Mouse (Mus musculus): ENCODE measurements around the gene Slc30a4. TPM values are rescaled to one million over a fixed set of nuclear protein-coding genes. Genes with fewer than 3 reads are reported as not detected.

The Slc30a4 gene
- polyA plus RNA-seq (2012; ENCODE audit: low replicate concordance): 0.55 and 0.69 TPM in 2 replicates

DNA sequence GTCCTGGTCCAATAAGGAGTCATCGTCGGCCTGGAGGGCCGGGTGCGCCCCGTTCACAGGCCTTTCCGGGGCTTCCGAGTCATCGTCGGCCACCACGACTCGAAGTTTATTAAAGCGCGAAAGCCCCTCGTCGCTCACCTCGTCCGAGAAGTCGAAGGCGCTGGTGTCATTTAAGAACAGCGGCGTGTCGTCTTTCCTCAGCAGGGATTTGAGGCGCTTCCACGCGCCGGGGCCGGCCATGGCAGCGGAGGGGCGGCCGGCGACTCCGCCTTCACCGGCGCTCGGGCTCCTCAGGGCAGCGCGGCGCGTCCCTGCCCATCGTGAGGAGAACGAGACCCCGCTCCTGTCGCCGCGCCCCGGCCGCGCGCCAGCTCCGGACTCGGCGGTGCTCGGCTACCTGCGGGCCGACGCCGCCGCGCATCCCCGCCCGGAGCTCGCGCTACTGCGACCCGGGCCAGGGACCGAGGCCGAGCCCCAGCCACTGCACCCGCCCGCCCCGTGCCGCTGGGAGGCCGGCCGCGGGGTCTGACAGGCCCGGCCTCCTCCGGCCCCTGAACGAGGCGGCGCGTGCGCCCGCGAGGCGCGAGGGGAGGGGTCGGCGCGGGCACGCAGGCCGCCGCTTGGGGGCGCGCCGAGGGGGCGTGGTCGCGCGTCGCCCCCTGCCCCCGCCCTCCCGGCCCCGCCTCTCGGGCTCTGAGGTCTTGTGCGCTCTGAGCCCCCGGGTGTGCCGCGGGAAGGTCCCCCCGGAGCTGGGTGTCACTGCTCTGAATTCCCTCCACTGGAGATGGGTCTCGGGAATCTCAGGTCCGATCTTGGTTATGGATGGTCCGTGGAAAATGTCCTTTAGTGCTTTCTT, at the start of gene Slc30a4:
TSS of gene Slc30a4 (minus strand) at position 483 of the 856 bp plus-strand sequence.

GRCm38 (mm10) chr2:122737894-122738830, 35.7 kb upstream of the Slc30a4 start, which contains the start of gene Bloc1s6:
Gene Bloc1s6 (plus strand): TSS chr2:122738503.

GRCm38 (mm10) chr2:122636686-122637085, 65.8 kb downstream of the Slc30a4 start, which contains the start of gene AA467197:
Gene AA467197 (plus strand): TSS chr2:122636986.

Other genes with a start within 250 kb of the Slc30a4 start
- gene Gm14085, start 217.7 kb downstream of the Slc30a4 start, polyA plus RNA-seq (2012; ENCODE audit: low replicate concordance): not detected in 2 replicates
- 5.1 and 8.3 TPM in 2 replicates for gene Gatm, start 91.4 kb downstream of the Slc30a4 start, polyA plus RNA-seq (2012; ENCODE audit: low replicate concordance)
- not detected in 2 replicates for gene AA467197, start 65.7 kb downstream of the Slc30a4 start, polyA plus RNA-seq (2012; ENCODE audit: low replicate concordance)
- gene Bloc1s6, start 35.8 kb upstream of the Slc30a4 start, polyA plus RNA-seq (2012; ENCODE audit: low replicate concordance): 13.8 and 15.9 TPM in 2 replicates
- 0.37 and 1.5 TPM in 2 replicates for gene Sqor, start 62.6 kb upstream of the Slc30a4 start, polyA plus RNA-seq (2012; ENCODE audit: low replicate concordance)

Data from leukemia stem cell, adult 10-12 weeks (primary cell).